Mouse (Mus musculus): Measurements from ENCODE around the gene Mllt10.

- TF ChIP-seq CTCF (IDR thresholded peaks at IDR 0.05) (no peak), EP300 (IDR thresholded peaks at IDR 0.05; ENCODE audit: insufficient read depth, low read depth, low read length) (no peak)
Observed at GRCm38 (mm10) chr2:18016639-18017038, 38.4 kb upstream of the Mllt10 start.
